Mouse (Mus musculus): ENCODE measurements around the gene Nxph4.
A peak's percentile ranks its signal among the peaks of the same experiment; 100 is the strongest.

The Nxph4 gene

GRCm38 (mm10) chr10:127514764-127515163, 19.6 kb downstream of the Nxph4 start, which contains the start of gene Ndufa4l2:
Ndufa4l2 (plus strand) TSS chr10:127514967.
- no peak for DNase-seq

- no peak for DNase-seq
Observed at GRCm38 (mm10) chr10:127514111-127514698, 20.2 kb downstream of the Nxph4 start.

- no peak for DNase-seq
Observed at GRCm38 (mm10) chr10:127513501-127514091, 20.8 kb downstream of the Nxph4 start.

- DNase-seq, result peak; percentile 98
Observed at GRCm38 (mm10) chr10:127512813-127513212, 21.5 kb downstream of the Nxph4 start.

GRCm38 (mm10) chr10:127512307-127512666, 22.1 kb downstream of the Nxph4 start:
- no peak for DNase-seq

- DNase-seq, result peak; percentile 85
Observed at GRCm38 (mm10) chr10:127511634-127512306, 22.6 kb downstream of the Nxph4 start.

GRCm38 (mm10) chr10:127510895-127511617, 23.3 kb downstream of the Nxph4 start:
- DNase-seq, result no peak

- peak; percentile 58 for DNase-seq
Observed at GRCm38 (mm10) chr10:127509837-127510701, 24.3 kb downstream of the Nxph4 start.

- DNase-seq, result peak; percentile 96
Observed at GRCm38 (mm10) chr10:127509051-127509836, 25.1 kb downstream of the Nxph4 start.

- DNase-seq, result peak; percentile 84
Observed at GRCm38 (mm10) chr10:127508239-127508638, 26.1 kb downstream of the Nxph4 start.

GRCm38 (mm10) chr10:127500894-127501893, 33.2 kb downstream of the Nxph4 start, which contains the start of gene Stac3:
Stac3 (plus strand) TSS chr10:127501686.
- DNase-seq, result no peak

- no peak for DNase-seq
Observed at GRCm38 (mm10) chr10:127500042-127500441, 34.3 kb downstream of the Nxph4 start.

- no peak for DNase-seq
Observed at GRCm38 (mm10) chr10:127499516-127499915, 34.8 kb downstream of the Nxph4 start.

GRCm38 (mm10) chr10:127496156-127496555, 38.2 kb downstream of the Nxph4 start:
- DNase-seq, result no peak

GRCm38 (mm10) chr10:127492118-127492517, 42.2 kb downstream of the Nxph4 start:
- no peak for DNase-seq

- DNase-seq, result peak; percentile 37
Observed at GRCm38 (mm10) chr10:127491128-127491512, 43.2 kb downstream of the Nxph4 start.

- DNase-seq, result no peak
Observed at GRCm38 (mm10) chr10:127490160-127491127, 43.9 kb downstream of the Nxph4 start.

- no peak for DNase-seq
Observed at GRCm38 (mm10) chr10:127488856-127489255, 45.5 kb downstream of the Nxph4 start.

GRCm38 (mm10) chr10:127485235-127485634, 49.1 kb downstream of the Nxph4 start:
- DNase-seq, result no peak
